Mouse (Mus musculus): ENCODE results near the gene Mkrn3. TPM values are rescaled to one million over a fixed set of nuclear protein-coding genes. Genes with fewer than 3 reads are reported as not detected.

The Mkrn3 gene
- polyA plus RNA-seq, 1 experiment = 1.3 TPM

DNA sequence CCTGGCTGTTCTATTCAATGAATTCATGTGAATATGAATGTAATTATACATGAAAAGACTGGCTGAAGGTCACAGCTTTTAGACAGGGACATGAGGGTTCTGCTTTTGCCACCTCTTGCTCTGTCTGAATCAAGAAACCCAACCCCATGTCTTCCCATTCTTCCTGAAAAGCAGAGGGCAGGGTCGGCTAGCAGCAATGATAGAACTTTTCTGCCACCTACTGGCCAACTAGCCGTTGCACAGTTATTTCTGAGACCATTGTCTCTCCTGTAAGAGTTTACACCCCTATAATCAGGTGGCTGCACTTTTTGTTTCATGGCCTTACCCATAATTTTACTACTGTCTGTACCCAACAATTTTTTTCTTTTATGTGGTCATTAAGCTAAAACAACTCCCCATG, 37.5 kb downstream of the Mkrn3 start:
- TF ChIP-seq MYOG (IDR thresholded peaks at IDR 0.05; ENCODE audit: control insufficient read depth in 1 of 3, insufficient read depth in 1 of 3, insufficient read length in 2 of 3, low read depth in 2 of 3) (no peak), REST (IDR thresholded peaks at IDR 0.05; ENCODE audit: insufficient read depth, insufficient read length) (no peak), POLR2A (IDR thresholded peaks at IDR 0.05; ENCODE audit: insufficient read length, low read depth) (no peak), TCF12 (IDR thresholded peaks at IDR 0.05; ENCODE audit: insufficient read depth, poor library complexity, severe bottlenecking) (no peak), SRF (IDR thresholded peaks at IDR 0.05; ENCODE audit: control insufficient read depth, insufficient read length, low read depth) (no peak), POLR2AphosphoS2 (IDR thresholded peaks at IDR 0.05; ENCODE audit: insufficient read length, low read depth) (no peak), MYOD1 (IDR thresholded peaks at IDR 0.05; ENCODE audit: control insufficient read depth in 1 of 3, insufficient read length in 2 of 3, low read depth in 2 of 3) (no peak), USF1 (IDR thresholded peaks at IDR 0.05; ENCODE audit: low read depth) (no peak), E2F4 (IDR thresholded peaks at IDR 0.05; ENCODE audit: insufficient read depth) (no peak), CEBPB (IDR thresholded peaks at IDR 0.05; ENCODE audit: insufficient read depth, poor library complexity, severe bottlenecking) (no peak), MAX (IDR thresholded peaks at IDR 0.05; ENCODE audit: low read depth) (no peak), TCF3 (IDR thresholded peaks at IDR 0.05; ENCODE audit: insufficient read length, low read depth) (no peak)
- Histone ChIP-seq H3K79me2 (ENCODE audit: control insufficient read depth, insufficient read depth) (no peaks in the 10 kb centered on the region), H3K27me3 (ENCODE audit: control insufficient read depth, insufficient read depth, insufficient read length) (no peaks in the 10 kb centered on the region), H3K4me2 (ENCODE audit: low read depth) (peak overlapping the region; percentile 61), H3ac (ENCODE audit: control insufficient read depth, insufficient read length) (no peak overlapping the region), H3K36me3 (ENCODE audit: control insufficient read depth, insufficient read depth) (no peaks in the 10 kb centered on the region), H3K4me3 (no peak overlapping the region)

DNA sequence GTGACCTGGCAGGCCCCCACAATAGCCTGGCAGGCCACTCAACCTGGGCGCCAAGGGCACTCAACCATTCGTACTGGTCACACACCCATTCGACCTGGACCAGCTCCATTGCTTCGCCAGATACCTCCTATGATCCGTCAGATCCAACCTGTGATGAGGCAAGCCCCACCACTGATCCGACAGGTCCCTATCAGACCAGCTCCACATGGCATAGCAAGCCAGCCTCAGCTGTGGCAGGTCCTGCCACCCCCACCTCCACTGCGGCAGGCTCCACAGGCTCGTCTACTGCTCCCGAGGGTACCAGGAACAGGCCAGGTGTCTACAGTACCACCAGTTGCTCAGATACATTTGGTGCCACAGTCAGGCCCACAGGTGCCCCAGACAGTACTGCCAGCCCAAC, 41.4 kb downstream of the Mkrn3 start:
- H3K4me2 ChIP-seq (ENCODE audit: low read depth) = no peak overlapping the region
- no peaks in the 10 kb centered on the region for H3K27me3 ChIP-seq (ENCODE audit: control insufficient read depth, insufficient read depth, insufficient read length)
- no peaks in the 10 kb centered on the region for H3K36me3 ChIP-seq (ENCODE audit: control insufficient read depth, insufficient read depth)
- no peaks in the 10 kb centered on the region for H3K79me2 ChIP-seq (ENCODE audit: control insufficient read depth, insufficient read depth)
- TF ChIP-seq MYOD1 (IDR thresholded peaks at IDR 0.05; ENCODE audit: control insufficient read depth in 1 of 3, insufficient read length in 2 of 3, low read depth in 2 of 3) = no peak
- no peak for TF ChIP-seq TCF12 (IDR thresholded peaks at IDR 0.05; ENCODE audit: insufficient read depth, poor library complexity, severe bottlenecking)
- H3K4me3 ChIP-seq = no peak overlapping the region
- no peak overlapping the region for H3ac ChIP-seq (ENCODE audit: control insufficient read depth, insufficient read length)

DNA sequence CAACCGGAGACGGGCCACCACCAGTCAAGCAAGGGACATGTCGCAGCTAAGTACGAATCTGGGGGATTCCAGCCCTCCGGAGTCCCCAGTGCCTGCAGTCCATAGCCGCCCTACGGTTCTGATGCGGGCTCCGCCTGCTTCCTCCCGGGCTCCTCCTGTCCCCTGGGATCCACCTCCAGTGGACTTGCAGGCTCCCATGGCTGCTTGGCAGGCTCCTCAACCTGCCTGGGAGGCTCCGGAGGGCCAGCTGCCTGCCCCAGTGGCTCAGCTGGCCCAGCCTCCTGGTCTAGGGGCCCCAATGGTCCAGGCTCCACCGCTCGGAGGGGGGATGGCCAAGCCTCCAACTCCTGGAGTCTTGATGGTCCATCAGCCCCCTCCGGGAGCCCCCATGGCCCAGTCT, 42.6 kb downstream of the Mkrn3 start:
- no peaks in the 10 kb centered on the region for H3K36me3 ChIP-seq (ENCODE audit: control insufficient read depth, insufficient read depth)
- no peak overlapping the region for H3K4me3 ChIP-seq
- H3K4me2 ChIP-seq (ENCODE audit: low read depth) = no peak overlapping the region
- H3ac ChIP-seq (ENCODE audit: control insufficient read depth, insufficient read length) = no peak overlapping the region
- no peaks in the 10 kb centered on the region for H3K27me3 ChIP-seq (ENCODE audit: control insufficient read depth, insufficient read depth, insufficient read length)
- no peak for TF ChIP-seq TCF3 (IDR thresholded peaks at IDR 0.05; ENCODE audit: insufficient read length, low read depth)
- no peak for TF ChIP-seq POLR2AphosphoS2 (IDR thresholded peaks at IDR 0.05; ENCODE audit: insufficient read length, low read depth)
- TF ChIP-seq REST (IDR thresholded peaks at IDR 0.05; ENCODE audit: insufficient read depth, insufficient read length) = no peak
- TF ChIP-seq CEBPB (IDR thresholded peaks at IDR 0.05; ENCODE audit: insufficient read depth, poor library complexity, severe bottlenecking) = no peak
- no peak for TF ChIP-seq POLR2A (IDR thresholded peaks at IDR 0.05; ENCODE audit: insufficient read length, low read depth)
- TF ChIP-seq USF1 (IDR thresholded peaks at IDR 0.05; ENCODE audit: low read depth) = no peak
- no peak for TF ChIP-seq MAX (IDR thresholded peaks at IDR 0.05; ENCODE audit: low read depth)
- TF ChIP-seq SRF (IDR thresholded peaks at IDR 0.05; ENCODE audit: control insufficient read depth, insufficient read length, low read depth) = no peak
- TF ChIP-seq MYOG (IDR thresholded peaks at IDR 0.05; ENCODE audit: control insufficient read depth in 1 of 3, insufficient read depth in 1 of 3, insufficient read length in 2 of 3, low read depth in 2 of 3) = no peak
- TF ChIP-seq MYOD1 (IDR thresholded peaks at IDR 0.05; ENCODE audit: control insufficient read depth in 1 of 3, insufficient read length in 2 of 3, low read depth in 2 of 3) = no peak
- no peak for TF ChIP-seq TCF12 (IDR thresholded peaks at IDR 0.05; ENCODE audit: insufficient read depth, poor library complexity, severe bottlenecking)
- no peak for TF ChIP-seq E2F4 (IDR thresholded peaks at IDR 0.05; ENCODE audit: insufficient read depth)
- no peaks in the 10 kb centered on the region for H3K79me2 ChIP-seq (ENCODE audit: control insufficient read depth, insufficient read depth)

DNA sequence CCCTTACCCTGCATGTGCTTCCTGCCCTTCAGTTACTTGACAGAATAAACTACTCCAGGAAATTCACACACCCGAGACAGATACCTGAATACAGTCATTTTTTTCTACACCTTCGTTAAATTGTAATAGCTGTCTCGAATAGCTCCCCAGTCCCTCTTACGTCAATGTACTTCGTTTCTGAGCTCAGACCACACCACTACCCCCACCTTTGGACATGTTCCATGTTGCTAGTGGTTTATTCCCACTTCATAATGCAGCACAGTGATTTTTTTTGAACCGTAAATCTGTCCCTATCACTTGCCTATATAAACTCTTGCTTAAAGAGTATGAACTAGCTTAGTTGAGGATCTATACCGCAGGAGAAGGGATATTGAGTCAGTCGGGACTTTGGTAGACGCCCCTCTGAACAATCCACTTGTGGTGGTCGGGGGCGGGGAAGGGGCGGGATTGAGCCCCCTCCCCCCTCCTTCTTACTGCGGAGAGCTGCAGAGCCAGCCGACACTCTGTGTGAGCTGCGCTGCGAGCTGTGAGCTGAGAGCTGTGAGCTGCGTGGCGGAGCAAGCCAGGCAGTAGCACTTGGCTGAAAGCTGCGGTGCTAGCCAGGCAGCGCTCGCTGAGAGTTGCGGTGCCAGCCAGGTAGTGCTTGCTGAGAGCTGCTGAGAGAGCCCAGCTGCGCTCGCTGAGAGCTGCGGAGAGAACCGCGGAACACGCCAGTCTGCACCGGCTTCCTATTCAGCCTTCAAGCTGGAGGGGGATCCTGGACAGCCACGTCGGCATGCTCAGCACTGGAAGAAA, 43.2 kb downstream of the Mkrn3 start, which contains the start of gene Magel2:
TSS of gene Magel2 (plus strand) at position 501 of the 795 bp plus-strand sequence.
- TF ChIP-seq MYOG (IDR thresholded peaks at IDR 0.05; ENCODE audit: control insufficient read depth in 1 of 3, insufficient read depth in 1 of 3, insufficient read length in 2 of 3, low read depth in 2 of 3) (no peak), TCF3 (IDR thresholded peaks at IDR 0.05; ENCODE audit: insufficient read length, low read depth) (no peak), USF1 (IDR thresholded peaks at IDR 0.05; ENCODE audit: low read depth) (no peak)
- Histone ChIP-seq H3ac (ENCODE audit: control insufficient read depth, insufficient read length) (no peak within 1 kb of the TSS), H3K4me3 (no peak within 1 kb of the TSS), H3K4me2 (ENCODE audit: low read depth) (peak within 1 kb of the TSS; percentile 6), H3K27me3 (ENCODE audit: control insufficient read depth, insufficient read depth, insufficient read length) (no peaks in the 10 kb centered on the region), H3K36me3 (ENCODE audit: control insufficient read depth, insufficient read depth) (no peaks in the 10 kb centered on the region), H3K79me2 (ENCODE audit: control insufficient read depth, insufficient read depth) (no peaks in the 10 kb centered on the region)

DNA sequence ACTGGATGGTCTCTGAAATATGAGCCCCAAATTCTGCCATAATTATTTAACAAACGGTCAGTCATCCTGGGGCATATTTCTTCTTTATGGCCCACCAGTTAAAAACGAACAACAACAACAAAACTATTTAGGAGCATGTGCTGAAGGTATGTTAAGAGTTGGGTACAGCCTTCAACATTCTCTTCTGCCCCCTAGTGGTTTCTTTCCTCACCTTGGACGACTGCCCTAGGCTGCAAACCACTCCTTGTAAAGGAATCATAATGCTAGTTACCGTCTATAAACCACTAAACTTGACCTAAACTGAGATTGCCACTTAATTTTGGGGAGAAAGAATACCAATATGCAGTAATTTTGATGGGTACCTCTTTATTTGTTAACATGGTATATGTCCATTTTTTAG, 44.3 kb downstream of the Mkrn3 start:
- no peak overlapping the region for H3ac ChIP-seq (ENCODE audit: control insufficient read depth, insufficient read length)
- TF ChIP-seq MAX (IDR thresholded peaks at IDR 0.05; ENCODE audit: low read depth) (no peak), POLR2A (IDR thresholded peaks at IDR 0.05; ENCODE audit: insufficient read length, low read depth) (no peak), MYOD1 (IDR thresholded peaks at IDR 0.05; ENCODE audit: control insufficient read depth in 1 of 3, insufficient read length in 2 of 3, low read depth in 2 of 3) (no peak), TCF12 (IDR thresholded peaks at IDR 0.05; ENCODE audit: insufficient read depth, poor library complexity, severe bottlenecking) (no peak), TCF3 (IDR thresholded peaks at IDR 0.05; ENCODE audit: insufficient read length, low read depth) (no peak), USF1 (IDR thresholded peaks at IDR 0.05; ENCODE audit: low read depth) (no peak), MYOG (IDR thresholded peaks at IDR 0.05; ENCODE audit: control insufficient read depth in 1 of 3, insufficient read depth in 1 of 3, insufficient read length in 2 of 3, low read depth in 2 of 3) (no peak), POLR2AphosphoS2 (IDR thresholded peaks at IDR 0.05; ENCODE audit: insufficient read length, low read depth) (no peak), SRF (IDR thresholded peaks at IDR 0.05; ENCODE audit: control insufficient read depth, insufficient read length, low read depth) (no peak), CEBPB (IDR thresholded peaks at IDR 0.05; ENCODE audit: insufficient read depth, poor library complexity, severe bottlenecking) (no peak), REST (IDR thresholded peaks at IDR 0.05; ENCODE audit: insufficient read depth, insufficient read length) (no peak), E2F4 (IDR thresholded peaks at IDR 0.05; ENCODE audit: insufficient read depth) (no peak)
- H3K79me2 ChIP-seq (ENCODE audit: control insufficient read depth, insufficient read depth) = no peaks in the 10 kb centered on the region
- H3K4me3 ChIP-seq = no peak overlapping the region
- H3K27me3 ChIP-seq (ENCODE audit: control insufficient read depth, insufficient read depth, insufficient read length) = no peaks in the 10 kb centered on the region
- no peak overlapping the region for H3K4me2 ChIP-seq (ENCODE audit: low read depth)
- H3K36me3 ChIP-seq (ENCODE audit: control insufficient read depth, insufficient read depth) = no peaks in the 10 kb centered on the region

Measured in myocyte (in vitro differentiated cells).